Mouse (Mus musculus) adrenal gland, postnatal 14 days (tissue): ENCODE results near the gene Fam117b. TPM values are rescaled to one million over a fixed set of nuclear protein-coding genes. Genes with fewer than 3 reads are reported as not detected.
A peak's percentile ranks its signal among the peaks of the same experiment; 100 is the strongest.

ENCODE experiments used
- DNase-seq: peaks from one replicate; pipeline ENCODE4 v3.0.0; 2021; ENCODE audit warnings: mixed read lengths
- total RNA-seq: library from RNA; stranded (reverse); gene quantifications from 2 replicates; pipeline ENCODE4 v1.2.3, GENCODE M21; 2021

Gene Fam117b
- total RNA-seq, 1 experiment from 2014 or later, result 36.9 TPM

DNA sequence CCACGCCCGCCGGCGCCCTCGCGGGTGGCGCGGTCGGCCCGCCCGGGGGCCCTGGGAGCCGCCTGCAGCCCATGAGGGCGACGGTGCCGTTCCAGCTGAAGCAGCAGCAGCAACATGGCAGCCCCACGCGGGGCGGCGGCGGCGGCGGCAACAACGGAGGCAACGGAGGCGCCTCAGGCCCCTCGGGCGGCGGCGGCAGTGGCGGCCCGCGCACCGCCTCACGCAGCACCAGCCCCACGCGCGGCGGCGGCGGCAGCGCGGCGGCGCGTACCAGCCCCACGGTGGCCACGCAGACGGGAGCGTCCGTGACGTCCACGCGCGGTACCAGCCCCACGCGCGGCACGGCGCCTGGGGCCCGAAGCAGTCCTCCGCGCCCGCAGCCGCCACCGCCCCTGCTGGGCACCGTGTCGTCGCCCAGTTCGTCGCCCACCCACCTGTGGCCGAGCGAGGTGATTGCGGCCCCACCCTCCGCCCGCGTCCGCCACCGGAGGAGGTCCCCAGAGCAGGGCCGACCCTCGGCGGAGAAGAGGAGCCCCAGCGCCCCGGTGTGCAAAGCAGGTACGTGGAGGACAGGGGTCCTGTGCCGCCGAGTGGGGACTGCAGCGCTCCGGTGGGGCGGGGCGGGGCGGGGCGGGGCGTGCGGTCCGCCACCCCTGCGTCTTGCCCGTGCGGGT is 526 bp downstream of the Fam117b start:
- peak; percentile 63 for DNase-seq

DNA sequence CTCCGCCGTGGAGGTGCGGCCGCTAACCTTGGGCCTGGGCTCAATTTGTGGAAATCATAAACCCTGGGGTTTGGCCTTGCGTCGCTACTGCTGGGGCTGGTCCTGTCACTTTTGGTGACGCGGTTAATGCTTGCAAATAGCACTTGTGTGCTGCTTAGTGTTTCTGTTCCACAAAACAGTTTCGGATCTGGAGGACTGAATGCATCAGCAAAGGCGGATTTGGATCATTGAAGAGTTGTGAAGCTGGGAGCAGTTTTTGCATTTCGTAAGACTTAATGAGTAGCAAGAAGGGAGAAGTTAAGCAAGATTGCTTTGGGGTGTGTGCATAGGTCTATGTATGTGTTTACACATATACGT is 1.0 kb downstream of the Fam117b start:
- DNase-seq, result no peak

DNA sequence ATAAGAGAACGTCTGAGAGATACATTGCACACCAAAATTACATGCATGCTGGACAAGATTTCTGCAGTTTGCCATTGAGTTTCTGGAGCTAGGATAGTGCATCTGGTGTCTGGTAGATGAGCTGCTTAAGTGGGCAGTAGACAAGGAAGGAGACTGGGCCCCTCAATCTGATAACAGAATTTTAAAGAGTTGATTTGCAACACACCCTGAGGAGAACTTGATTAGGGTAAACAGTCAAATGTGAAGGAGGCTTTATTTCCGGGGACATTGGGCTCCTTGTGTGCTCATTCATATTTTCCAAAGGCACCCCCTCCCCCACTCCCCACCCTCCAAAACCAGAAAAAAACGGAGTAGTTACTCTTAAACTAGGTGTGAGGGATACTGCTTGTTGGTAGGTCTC is 2.0 kb downstream of the Fam117b start:
- no peak for DNase-seq

DNA sequence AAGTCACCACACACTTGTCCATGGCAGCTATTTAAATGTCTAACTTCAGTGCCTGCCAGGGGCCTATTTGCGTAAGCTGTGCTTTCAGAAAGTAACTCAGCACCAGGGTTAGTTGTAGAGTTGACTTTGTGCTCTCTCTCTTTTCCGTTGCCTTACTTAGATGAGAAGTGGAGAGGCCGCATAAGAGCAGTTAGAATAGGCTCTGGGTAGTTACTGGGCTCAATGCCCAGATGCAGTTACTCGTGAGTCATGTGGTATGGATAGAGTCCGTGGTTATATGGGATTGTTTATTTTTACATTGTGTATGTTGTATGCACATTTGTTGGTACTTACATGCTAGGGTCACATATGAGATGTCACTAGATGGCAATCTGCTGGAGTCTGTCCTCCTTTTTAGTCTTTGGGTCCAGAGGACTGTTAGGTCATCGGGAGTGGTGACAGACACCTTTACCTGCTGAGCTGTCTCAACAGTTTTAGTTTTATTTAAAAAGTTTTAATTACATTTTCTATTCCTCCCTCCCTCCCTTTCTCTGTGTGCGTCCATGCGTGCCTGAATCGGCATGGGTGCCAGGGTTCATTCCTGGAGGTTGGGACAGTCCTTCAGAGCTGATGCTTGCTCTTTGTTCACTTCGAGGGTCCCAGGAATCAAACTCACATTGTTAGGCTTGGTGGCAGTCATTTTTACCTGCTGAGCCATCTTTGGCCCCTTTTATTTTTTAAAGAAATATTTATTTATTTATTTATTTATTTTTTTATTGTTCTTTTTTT is 3.2 kb downstream of the Fam117b start:
- no peak for DNase-seq

DNA sequence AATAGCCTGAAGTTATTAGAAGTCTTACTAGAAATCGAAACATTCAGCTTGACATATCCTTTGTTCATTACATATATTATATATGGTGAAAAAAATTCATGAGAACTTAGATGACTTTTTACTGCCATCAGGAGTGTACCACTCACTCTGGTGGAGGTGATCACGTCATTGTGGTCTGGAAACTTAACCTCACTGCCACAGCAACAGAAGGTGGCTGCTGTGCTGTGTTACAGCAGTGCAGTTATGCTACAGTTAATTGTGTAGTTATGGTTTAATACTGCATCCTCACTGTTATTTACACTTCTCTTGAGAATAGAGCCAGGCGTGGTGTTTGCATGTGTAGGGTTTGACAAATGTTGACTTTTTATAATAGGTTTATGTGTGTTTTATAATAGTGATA is 4.6 kb downstream of the Fam117b start:
- no peak for DNase-seq

DNA sequence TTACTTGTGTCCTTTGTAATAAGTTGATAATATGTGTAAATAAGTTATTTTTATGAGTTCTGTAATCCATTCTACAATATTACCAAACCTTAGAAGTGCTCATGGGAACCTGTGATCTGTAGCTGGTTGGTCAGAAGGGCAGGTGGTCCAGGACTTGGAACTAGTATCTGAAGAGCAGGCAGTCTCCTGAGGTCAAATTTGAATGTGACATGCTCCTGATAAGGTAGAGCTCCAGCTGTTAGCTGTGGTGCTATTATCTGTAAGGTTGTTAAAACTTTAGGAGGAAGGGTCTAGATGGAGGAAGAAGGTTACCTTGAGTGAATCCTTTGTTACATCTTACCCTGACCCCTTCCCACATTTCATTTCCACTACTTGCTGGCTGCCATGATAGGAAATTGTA is 5.3 kb downstream of the Fam117b start:
- no peak for DNase-seq

DNA sequence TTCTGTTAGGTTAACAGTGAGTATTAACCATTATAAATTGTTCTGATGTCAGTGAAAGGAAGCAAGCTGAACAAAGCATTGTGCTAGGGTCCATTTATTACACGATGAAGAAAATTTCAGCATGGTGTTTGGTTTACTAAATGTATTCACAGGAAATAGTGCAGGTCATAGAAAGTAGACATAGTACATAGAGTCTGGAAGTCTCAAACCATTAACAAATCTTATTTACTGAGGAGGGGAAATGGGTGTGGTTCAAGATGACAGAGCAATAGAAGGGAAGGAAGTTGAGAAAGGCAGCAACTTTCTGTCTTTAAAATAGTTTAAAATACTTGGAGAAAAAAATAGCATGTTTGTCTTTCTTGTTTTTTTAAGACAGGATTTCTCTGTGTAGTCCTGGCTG is 10.4 kb downstream of the Fam117b start:
- DNase-seq, result no peak

DNA sequence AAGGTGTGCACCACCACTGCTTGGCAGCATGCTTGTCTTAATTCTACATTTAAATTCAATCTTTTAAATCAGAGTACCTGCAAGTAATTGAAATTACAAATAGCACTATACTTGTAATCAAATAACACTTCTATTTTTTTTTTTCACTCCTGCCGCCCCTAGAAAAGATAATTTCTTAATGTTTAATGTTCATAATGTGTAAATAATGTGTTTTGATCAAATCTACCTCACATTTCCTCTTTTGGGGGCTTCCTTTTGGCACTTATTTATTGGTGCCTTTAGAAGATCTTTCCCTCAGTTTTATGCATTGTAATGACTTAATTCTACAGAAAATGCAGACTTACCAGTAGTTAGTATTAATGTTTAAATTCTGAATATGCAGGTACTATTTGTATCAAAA is 10.9 kb downstream of the Fam117b start:
- no peak for DNase-seq

DNA sequence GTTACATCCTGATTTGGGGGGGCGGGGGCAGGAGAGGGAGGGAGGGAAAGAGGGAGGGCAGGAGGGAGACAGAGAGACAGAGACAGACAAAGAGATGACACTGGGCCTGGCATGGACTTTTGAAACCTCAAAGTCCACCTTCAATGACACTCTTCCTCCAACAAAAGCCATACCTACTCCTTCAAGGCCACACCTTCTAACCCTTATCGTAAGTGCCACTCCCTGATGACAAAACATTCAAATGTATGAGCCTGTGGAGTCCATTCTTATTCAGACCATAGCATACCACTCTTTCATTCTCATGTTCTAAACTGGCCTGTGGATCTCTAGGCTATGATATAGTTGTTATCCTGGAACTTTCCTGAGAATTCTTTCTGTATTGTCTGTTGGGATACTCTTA is 11.6 kb downstream of the Fam117b start:
- no peak for DNase-seq

DNA sequence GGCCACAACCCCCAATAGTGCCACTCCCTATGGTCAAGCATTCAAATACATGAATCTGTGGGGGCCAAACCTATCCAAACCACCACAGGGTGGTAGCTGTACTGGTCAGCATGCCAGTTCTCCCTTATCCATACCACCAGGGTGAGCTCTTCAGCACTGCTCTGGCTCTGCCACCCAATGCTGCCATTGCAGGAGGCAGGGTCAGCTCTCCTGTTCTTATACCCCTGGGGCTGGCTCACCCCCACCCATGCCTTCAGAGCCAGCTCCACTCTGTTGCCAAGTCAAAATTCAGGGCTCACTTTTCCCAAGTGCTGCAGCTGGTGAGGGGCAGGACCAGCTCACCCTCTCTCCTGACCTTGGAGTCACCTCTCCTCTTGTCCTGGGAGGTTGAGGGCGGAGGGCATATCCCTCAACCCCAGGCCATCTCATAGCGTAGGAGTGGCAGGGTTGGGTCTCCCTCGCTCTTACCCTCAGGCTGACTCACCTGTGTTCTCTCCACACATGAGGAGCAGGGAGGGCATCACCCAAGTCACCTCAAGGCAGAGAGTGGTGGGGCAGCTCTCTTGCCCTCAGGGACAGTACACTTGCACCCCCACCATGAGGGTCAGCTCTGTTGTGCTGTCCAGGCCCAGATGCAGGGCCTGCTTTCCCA is 13.3 kb downstream of the Fam117b start:
- DNase-seq, result no peak

DNA sequence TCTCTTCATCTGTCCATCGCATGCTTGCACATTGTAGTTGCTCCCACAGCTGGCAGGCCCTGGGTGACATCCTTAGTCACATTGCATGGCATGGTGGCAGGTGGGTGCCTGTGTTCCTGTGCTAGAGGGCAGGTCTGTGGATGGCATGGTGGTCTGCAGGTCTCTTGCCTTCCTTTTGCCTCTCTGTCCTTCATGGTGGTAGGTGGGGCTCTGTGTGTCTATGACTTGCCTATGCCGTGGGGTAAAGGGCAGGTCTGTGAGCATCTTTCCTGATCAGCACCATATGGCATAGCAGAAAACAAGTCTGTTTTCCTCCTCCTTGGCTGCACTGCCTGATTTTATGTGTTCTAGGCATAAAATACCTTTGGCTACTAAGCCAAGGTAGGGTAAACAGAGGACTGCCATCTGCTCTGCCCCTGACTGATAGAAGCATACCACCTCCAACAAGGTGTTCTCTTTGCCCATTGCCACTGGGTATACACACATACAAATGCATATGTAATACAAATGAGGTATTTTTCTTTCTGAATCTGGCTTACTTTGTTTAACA is 14.4 kb downstream of the Fam117b start:
- DNase-seq, result no peak

DNA sequence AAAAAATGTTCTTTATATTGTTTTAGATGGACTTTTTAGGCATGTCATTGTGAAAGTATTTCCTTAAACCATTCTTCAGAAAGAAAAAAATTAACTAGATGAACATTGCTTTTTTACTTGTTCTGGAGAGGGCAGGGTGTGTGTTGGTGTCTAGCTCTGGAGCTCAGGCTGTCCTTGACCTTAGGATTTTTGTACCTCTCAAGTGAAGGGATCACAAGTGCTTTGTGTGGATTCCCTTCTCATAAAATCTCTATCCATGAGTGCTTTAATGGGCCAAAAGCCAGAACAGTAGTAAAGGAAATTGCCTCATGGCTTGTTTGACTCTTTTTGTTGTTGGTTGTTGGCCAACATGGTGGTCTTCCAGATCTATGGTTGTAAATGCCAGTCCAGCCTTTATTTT is 18.1 kb downstream of the Fam117b start:
- DNase-seq, result no peak

DNA sequence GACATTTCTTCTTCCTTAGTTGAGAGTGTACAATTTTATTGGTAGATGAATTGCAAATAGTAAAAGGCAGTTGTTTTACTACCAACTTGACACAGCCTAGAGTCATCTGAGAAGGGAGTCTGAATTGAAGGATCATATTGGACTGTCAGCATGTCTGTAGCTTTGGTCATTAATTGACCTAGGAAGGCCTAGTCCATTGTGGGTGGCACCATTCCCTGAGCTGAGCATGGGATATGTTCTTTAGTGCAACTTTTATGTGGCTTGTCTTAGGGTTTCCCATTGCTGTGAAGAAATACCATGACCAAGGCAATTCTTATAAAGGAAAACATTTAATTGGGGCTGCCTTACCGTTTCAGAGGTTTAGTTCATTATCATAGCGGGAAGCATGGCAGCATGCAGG is 20.2 kb downstream of the Fam117b start:
- DNase-seq, result no peak

DNA sequence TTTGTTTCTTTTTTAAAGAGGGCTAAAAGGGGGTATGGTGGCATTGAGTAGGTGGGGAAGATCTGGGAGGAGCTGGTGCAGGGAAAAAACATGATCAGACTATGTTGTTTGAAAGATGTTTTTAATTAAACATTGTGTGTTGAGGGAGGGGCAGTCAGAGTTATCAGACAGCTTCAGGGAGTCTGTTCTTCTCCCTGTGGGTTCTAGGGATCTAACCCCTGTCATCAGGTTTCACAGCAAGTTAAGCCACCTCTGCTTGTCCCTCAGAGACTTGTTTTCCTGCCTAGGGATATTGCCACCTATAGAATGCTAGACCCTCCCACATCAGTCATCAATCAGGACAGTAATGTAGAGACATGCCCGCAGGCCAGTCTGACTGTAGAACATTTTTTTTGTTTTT is 28.3 kb downstream of the Fam117b start:
- DNase-seq, result no peak

DNA sequence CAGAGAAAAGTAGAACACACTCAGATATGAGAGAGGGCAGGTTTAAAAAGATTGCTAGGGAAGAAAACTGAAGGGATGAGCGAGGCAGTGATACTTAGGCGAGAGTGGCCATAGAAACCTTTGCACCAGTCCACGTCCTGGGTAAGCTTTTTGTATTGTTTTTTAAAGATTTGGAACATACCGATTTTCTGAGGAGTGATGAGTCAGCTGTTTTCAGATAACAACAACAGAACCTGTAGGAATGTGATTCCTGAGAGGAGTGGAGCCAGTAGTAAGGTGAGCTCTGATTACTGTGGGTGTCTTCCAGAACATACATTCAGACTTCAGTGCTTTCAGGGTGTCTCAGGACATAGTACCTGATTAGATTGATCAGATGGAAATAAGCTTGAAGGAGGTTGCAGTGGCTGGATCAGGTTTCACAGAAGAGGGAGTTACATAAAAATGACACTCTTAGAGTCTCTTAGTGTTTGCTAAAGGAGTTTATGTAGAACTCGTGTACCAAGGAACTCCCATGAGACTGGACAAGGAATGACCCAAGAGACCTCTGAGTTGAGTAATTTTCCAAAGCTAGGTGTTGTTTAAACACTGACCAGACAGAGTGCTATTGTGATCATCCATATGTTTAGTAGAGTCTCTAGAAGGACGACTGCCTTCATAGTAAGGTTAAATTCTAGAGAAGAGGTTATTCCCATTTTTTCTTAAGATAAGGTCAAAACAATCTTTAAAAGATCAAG is 29.4 kb downstream of the Fam117b start:
- no peak for DNase-seq

DNA sequence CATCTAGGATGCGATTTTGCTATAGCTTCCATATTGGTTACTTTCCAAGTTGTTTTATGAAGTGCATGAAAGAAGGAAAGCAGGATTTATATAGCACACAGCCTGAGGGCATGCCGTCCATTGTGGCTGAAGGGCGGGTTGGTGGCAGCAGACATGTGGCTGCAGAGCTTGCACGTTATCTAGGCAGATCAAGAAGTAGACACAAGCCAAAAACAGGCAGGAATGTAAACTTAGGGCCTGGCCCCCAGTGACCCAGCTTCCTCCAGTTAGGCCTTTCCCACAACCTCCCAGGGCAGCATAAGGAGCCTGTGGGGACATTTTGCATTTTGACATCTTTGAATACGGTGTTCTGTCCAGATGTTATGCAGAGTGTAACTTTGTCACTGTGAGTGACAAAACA is 31.0 kb downstream of the Fam117b start:
- no peak for DNase-seq

DNA sequence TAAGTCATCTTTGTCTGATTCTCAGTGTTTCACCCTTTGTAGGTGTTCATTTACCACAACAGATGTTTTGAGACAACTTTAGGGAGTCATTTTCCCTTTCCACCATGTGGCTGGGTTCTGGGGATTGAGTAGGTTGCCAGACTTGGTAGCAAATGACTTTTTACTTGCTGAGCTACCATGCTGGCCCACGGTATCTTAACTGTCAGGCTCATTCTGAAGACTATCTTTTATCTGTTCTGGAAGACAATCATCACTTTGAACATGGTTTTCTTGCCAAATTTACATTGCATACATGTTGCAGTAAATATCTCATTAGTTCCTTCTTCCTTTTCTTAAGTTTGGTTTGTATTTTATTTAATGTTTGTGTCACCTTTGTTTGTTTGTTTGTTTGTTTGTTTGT is 33.2 kb downstream of the Fam117b start:
- no peak for DNase-seq

DNA sequence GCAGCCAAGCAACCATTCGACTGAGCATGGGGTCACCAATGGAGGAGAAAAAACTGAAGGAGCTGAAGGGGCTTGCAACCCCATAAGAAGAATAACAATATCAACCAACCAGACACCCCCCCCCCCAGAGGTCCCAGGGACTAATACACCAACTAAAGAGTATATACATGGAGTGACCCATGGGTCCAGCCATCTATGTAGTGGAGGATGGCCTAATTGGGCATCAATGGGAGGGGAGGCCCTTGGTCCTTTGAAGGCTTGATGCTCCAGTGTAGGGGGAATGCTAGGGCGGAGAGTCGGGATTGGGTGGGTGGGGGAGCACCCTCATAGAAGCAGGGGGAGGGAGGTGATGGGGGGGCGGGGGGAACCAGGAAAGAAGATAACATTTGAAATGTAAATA is 34.7 kb downstream of the Fam117b start:
- no peak for DNase-seq

DNA sequence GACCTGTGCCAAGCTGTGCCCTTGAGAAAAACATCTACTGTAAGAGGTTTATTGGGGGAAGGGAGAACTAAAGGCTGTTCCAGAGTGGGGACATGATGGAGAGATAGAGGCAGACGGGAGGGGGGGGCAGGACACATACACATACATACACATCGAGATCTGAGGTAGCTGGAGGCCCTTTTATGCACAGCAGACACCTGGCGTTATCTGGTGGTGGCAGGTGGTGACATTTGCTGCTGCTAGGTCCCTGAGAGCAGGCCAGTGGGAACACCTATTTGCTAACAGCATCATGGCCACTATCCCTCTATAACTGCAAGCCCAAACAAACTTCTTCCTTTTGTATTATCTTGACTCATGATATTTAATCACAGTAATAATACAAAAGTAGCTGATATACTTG is 44.4 kb downstream of the Fam117b start:
- DNase-seq, result no peak

DNA sequence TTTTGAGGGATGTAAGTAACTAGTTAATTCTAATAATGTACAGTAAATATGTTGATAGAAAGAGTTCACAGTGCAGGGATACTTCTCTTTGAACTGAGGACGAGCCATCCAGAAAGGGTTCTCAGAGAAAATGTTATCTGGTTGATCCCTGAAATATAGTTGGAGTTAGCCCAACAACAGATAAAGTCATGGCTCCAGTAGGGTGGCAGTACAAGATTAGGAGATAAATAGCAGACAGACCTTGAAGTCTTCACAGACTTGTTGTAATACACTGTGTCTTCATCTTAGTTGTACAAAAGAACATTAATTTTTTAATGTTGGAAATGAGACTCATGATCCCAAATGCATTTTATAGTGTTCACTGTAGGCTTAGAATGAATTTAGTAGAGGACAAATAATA is 47.1 kb downstream of the Fam117b start:
- DNase-seq, result no peak

DNA sequence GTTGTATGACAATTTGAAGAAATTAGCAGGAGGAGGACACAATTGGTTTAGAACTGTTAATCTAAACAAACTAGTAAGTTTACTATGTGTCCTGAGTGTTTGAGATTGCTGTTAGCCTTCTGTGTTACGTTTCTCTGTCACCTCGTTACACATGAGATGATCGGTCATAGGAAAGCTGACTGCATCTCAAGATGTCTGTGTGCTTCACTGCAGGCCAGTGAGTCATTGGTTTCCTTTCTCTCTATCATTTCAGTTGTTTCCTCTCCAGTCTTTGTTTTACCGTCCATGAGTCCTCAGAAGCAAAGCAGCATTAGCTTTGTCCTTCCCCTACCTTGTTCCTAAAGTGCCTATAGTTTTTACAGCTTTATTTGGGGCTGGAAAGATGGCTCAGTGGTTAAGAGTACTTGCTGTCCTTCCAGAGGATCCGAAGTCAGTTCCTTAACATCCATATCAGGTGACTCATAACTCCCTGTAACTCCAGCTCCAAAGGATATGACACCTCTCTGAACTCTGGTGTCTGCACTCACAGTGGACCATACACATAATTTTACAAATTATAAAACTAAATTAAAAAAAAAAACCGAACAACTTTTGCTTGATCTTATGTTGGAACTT is 53.5 kb downstream of the Fam117b start:
- DNase-seq, result no peak

DNA sequence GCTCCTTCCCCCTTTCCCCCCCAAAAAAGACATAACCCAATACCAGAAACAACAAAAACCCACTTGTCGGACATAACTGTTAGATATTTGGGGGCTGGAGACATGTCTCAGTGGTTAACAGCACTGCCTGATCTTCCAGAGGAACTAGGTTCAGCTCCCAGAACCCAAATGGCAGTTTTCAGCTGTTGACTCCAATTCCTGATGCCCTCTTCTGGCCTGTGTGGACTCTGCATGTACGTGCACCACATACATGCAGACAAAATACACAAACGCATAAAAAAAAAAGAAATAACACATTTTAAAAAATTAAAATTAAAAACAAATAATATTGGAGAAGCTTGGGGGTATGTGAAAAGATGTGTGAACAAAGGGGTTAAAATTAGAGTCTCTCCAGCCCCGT is 54.5 kb downstream of the Fam117b start:
- DNase-seq, result peak; percentile 58
